Mouse (Mus musculus) kidney, embryonic 16.5 days (tissue): ENCODE measurements around the gene Tbx10. TPM values are rescaled to one million over a fixed set of nuclear protein-coding genes. Genes with fewer than 3 reads are reported as not detected.

Source experiments
- ATAC-seq: fragments of 200-750 bp; cut with Nextera tagmentation; 2 replicates; pipeline ENCODE4 v1.8.0; 2017; ENCODE audit warnings: moderate TSS enrichment; ENCODE audit not compliant: low FRiP score, low TSS enrichment
- H3K27ac ChIP-seq: fragments of 300-500 bp; sonication (generic); 2 replicates; pipeline ENCODE4 v1.5.1; 2014; ENCODE audit warnings: low read length
- H3K27me3 ChIP-seq: fragments of 300-500 bp; sonication (generic); 2 replicates; pipeline ENCODE4 v1.6.1; 2014; ENCODE audit warnings: low read length, control low read depth, mixed read lengths; ENCODE audit not compliant: insufficient read depth
- H3K36me3 ChIP-seq: fragments of 300-500 bp; sonication (generic); 2 replicates; pipeline ENCODE4 v1.6.1; 2014; ENCODE audit warnings: low read length, control low read depth, mixed read lengths; ENCODE audit not compliant: insufficient read depth
- H3K4me1 ChIP-seq: fragments of 300-500 bp; sonication (generic); 2 replicates; pipeline ENCODE4 v1.6.1; 2014; ENCODE audit warnings: low read length, control low read depth, mixed read lengths; ENCODE audit not compliant: insufficient read depth
- H3K4me2 ChIP-seq: fragments of 300-500 bp; sonication (generic); replicated peaks from 2 replicates; pipeline ENCODE4 v1.6.1; 2014; ENCODE audit warnings: low read depth, low read length
- H3K4me3 ChIP-seq: fragments of 300-500 bp; sonication (generic); 2 replicates; pipeline ENCODE4 v1.5.1; 2014; ENCODE audit warnings: mild to moderate bottlenecking, low read length
- H3K9ac ChIP-seq: fragments of 300-500 bp; sonication (generic); replicated peaks from 2 replicates; pipeline ENCODE4 v1.6.1; 2014; ENCODE audit warnings: low read length
- H3K9me3 ChIP-seq: fragments of 300-500 bp; sonication (generic); 2 replicates; pipeline ENCODE4 v1.6.1; 2016; ENCODE audit warnings: low read length, control low read depth
- WGBS: fragments of 180-500 bp; shearing (Covaris S2); extraction: QIAGEN DNeasy Blood & Tissue Kit; methylation state at CpG from one replicate; pipeline ENCODE4 v1.1.7; 2014; 5-methylcytosine and 5-hydroxymethylcytosine counted together
- polyA plus RNA-seq: library from polyadenylated mRNA; unstranded; fragments of >200 nt; fragmentation: Nextera tagmentation; extraction: Ambion mirVana; gene quantifications from 2 replicates; pipeline ENCODE4 v1.2.1, GENCODE M21; 2015

Tbx10 gene
- polyA plus RNA-seq, 1 experiment from 2014 or later = 1.5 TPM

DNA sequence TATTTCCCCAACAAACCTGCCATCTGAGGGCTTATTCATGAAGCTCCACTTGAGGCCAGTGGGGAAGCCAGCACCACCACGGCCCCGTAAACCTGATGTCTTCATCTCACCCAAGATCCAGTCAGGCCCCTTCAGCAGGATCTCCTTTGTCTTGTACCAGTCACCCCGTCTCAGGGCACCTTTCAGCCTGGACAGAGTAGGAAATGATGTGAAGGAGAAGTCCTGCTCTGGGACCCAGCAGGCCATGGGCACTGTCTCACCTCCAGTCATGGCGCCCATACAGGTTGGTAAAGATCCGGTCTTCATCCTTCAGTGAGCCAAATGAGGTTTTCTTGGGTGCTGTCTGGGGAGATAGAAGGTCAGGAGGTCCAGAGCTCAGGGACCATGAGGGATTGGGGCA lies 18.5 kb downstream of the Tbx10 start:
- no peak overlapping the region for H3K4me2 ChIP-seq
- H3K9me3 ChIP-seq = no peaks in the 10 kb centered on the region
- H3K4me1 ChIP-seq = peaks cover 7% of the 10 kb centered on the region
- no peak overlapping the region for H3K9ac ChIP-seq
- H3K27ac ChIP-seq = no peak overlapping the region
- no peaks in the 10 kb centered on the region for H3K27me3 ChIP-seq
- WGBS = 93% methylated on average over 5 of the region's 5 CpGs
- H3K4me3 ChIP-seq = no peak overlapping the region
- ATAC-seq = no peak
- peaks cover 47% of the 10 kb centered on the region for H3K36me3 ChIP-seq

- Histone ChIP-seq H3K4me1 (peaks cover 7% of the 10 kb centered on the region), H3K27ac (peak within 1 kb of the TSS; percentile 47; the same call in 1 of the 2 replicates), H3K4me3 (peak within 1 kb of the TSS; percentile 84), H3K36me3 (peaks cover 33% of the 10 kb centered on the region), H3K27me3 (no peaks in the 10 kb centered on the region), H3K9me3 (no peaks in the 10 kb centered on the region), H3K9ac (peak within 1 kb of the TSS; percentile 82), H3K4me2 (peak within 1 kb of the TSS; percentile 72)
- WGBS = under 1% methylated on average over 45 of the region's 45 CpGs
- peak; percentile 99 for ATAC-seq
These were observed 20.0 kb downstream of the Tbx10 start, which contains the start of gene Ndufv1 for GRCm38 (mm10) chr19:4012432-4013022. Ndufv1 (minus strand) TSS chr19:4012806.

GRCm38 (mm10) chr19:4013066-4013465 lies 20.5 kb downstream of the Tbx10 start:
- H3K27ac ChIP-seq = no peak overlapping the region
- peak overlapping the region; percentile 52 for H3K4me2 ChIP-seq
- H3K36me3 ChIP-seq = peaks cover 28% of the 10 kb centered on the region
- peaks cover 7% of the 10 kb centered on the region for H3K4me1 ChIP-seq
- ATAC-seq = no peak
- no peaks in the 10 kb centered on the region for H3K27me3 ChIP-seq
- H3K9me3 ChIP-seq = no peaks in the 10 kb centered on the region
- WGBS = 15% methylated on average over 9 of the region's 9 CpGs
- peak overlapping the region; percentile 49 for H3K9ac ChIP-seq
- H3K4me3 ChIP-seq = peak overlapping the region; percentile 84

GRCm38 (mm10) chr19:4014802-4015201 lies 22.2 kb downstream of the Tbx10 start:
- no peak for ATAC-seq

DNA sequence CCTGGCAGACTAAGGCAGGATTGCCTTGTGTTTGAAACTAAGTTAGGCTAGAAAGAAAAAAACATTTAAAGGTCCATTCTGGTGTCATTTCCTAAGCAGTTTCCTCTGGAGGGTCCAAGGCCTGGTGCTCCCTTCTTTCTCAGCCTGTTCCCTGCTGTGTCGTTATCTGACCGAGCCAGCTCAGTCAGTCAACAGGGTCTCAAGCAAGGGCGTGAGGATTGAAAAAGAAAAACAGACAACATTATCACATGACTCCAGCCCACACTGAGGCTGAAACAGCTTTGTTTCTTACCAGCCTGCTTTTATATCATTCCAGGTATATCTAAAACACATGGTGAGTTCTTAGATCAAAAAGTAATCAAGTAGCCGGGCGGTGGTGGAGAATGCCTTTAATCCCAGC lies 23.1 kb downstream of the Tbx10 start:
- Histone ChIP-seq H3K4me2 (no peak overlapping the region), H3K36me3 (0 out of 2 replicates have a peak, but pooled peaks cover 3% of the 10 kb centered on the region), H3K27me3 (no peaks in the 10 kb centered on the region), H3K9me3 (no peaks in the 10 kb centered on the region), H3K4me1 (peaks cover 7% of the 10 kb centered on the region), H3K9ac (no peak overlapping the region), H3K27ac (no peak overlapping the region), H3K4me3 (no peak overlapping the region)
- no peak for ATAC-seq
- 69% methylated on average over 5 of the region's 5 CpGs for WGBS

More at GRCm38 (mm10) chr19:4014802-4015201, 22.2 kb downstream of the Tbx10 start:
- H3K4me3 ChIP-seq = no peak overlapping the region
- no peak overlapping the region for H3K27ac ChIP-seq
- H3K36me3 ChIP-seq = peaks cover 10% of the 10 kb centered on the region
- peaks cover 7% of the 10 kb centered on the region for H3K4me1 ChIP-seq
- H3K27me3 ChIP-seq = no peaks in the 10 kb centered on the region
- H3K9me3 ChIP-seq = no peaks in the 10 kb centered on the region
- H3K4me2 ChIP-seq = no peak overlapping the region
- no peak overlapping the region for H3K9ac ChIP-seq

GRCm38 (mm10) chr19:4017921-4018587 lies 25.5 kb downstream of the Tbx10 start:
- H3K4me3 ChIP-seq = no peak overlapping the region
- no peak overlapping the region for H3K4me2 ChIP-seq
- ATAC-seq = no peak
- H3K9ac ChIP-seq = no peak overlapping the region
- H3K27ac ChIP-seq = no peak overlapping the region
- WGBS = 63% methylated on average over 10 of the region's 10 CpGs
- no peaks in the 10 kb centered on the region for H3K9me3 ChIP-seq
- no peaks in the 10 kb centered on the region for H3K4me1 ChIP-seq
- no peaks in the 10 kb centered on the region for H3K36me3 ChIP-seq
- no peaks in the 10 kb centered on the region for H3K27me3 ChIP-seq

DNA sequence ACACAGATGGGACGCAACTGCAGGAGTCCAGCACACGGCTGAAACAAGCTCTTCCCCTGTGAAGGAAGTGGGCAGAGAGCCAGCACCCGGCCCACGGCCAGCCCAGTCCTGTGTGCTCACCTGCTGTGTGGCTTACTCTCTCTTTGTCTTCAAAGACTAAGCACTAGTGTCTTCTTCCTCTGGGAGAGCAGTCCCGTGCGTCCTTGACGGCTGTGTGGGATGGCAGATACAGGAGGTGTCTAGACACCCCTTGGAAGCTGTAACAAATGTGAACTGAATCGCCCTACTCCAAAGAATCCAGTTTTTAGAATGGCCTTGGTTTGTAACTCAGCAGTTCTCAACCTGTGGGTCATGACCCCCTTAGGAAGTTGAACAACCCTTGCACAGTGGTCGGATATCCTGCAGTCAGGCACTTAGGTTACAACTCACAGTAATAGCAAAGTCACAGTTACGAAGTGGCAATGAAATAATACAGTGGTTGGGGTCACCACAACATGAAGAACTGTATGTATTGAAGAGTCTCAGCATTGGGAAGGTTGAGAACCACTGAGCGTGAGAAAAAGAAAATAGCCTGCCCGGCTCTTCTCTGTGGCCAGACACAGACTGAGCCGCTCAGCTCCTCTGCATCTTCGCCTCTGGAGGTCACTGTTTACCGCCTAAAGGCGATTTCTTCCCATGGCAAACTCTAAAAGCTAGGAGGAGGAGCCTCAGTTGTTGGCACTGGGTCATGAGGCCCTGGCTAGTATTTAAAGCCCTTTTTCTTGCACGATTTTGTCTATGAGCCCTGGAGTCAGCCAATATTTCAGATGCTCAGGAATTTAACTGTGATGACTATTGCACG lies 26.4 kb downstream of the Tbx10 start:
- no peaks in the 10 kb centered on the region for H3K9me3 ChIP-seq
- no peak overlapping the region for H3K27ac ChIP-seq
- H3K36me3 ChIP-seq = no peaks in the 10 kb centered on the region
- H3K9ac ChIP-seq = no peak overlapping the region
- H3K4me1 ChIP-seq = no peaks in the 10 kb centered on the region
- H3K27me3 ChIP-seq = no peaks in the 10 kb centered on the region
- peak; percentile 90 for ATAC-seq
- 35% methylated on average over 18 of the region's 18 CpGs for WGBS
- no peak overlapping the region for H3K4me3 ChIP-seq
- H3K4me2 ChIP-seq = no peak overlapping the region

DNA sequence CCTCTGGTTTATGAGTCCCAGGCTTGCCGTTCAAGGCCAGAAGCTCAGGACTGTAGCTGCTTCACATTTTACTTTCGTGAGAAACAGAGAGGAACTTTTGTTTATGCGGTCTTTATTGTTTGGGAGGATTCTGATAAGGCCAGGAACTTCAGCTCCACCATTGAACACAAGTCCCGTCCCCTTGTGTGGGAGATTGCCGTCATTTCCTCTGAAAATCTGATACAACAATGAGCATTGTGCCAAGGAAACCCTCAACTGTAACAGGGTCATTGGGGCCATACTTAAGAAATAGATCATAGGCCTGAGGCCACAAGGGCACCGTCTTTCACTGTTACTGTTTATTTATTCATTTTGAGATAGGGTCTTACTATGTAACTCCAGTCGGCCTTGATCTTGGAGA lies 30.6 kb downstream of the Tbx10 start:
- H3K4me2 ChIP-seq = no peak overlapping the region
- ATAC-seq = no peak
- no peak overlapping the region for H3K9ac ChIP-seq
- no peak overlapping the region for H3K4me3 ChIP-seq
- H3K27me3 ChIP-seq = no peaks in the 10 kb centered on the region
- no peaks in the 10 kb centered on the region for H3K36me3 ChIP-seq
- WGBS = 70% methylated on average over 7 of the region's 7 CpGs
- no peak overlapping the region for H3K27ac ChIP-seq
- H3K9me3 ChIP-seq = peaks cover 5% of the 10 kb centered on the region; the same call in 1 of the 2 replicates
- no peaks in the 10 kb centered on the region for H3K4me1 ChIP-seq

GRCm38 (mm10) chr19:4027576-4027975 lies 35.0 kb downstream of the Tbx10 start:
- no peak overlapping the region for H3K9ac ChIP-seq
- H3K4me1 ChIP-seq = no peaks in the 10 kb centered on the region
- no peaks in the 10 kb centered on the region for H3K36me3 ChIP-seq
- ATAC-seq = no peak
- no peak overlapping the region for H3K4me2 ChIP-seq
- H3K27ac ChIP-seq = no peak overlapping the region
- H3K27me3 ChIP-seq = no peaks in the 10 kb centered on the region
- H3K9me3 ChIP-seq = peaks cover 5% of the 10 kb centered on the region; the same call in 1 of the 2 replicates
- no peak overlapping the region for H3K4me3 ChIP-seq
